Mouse (Mus musculus) limb, embryonic 10.5 days (tissue): ENCODE data around the gene Kcnj9. TPM values are rescaled to one million over a fixed set of nuclear protein-coding genes. Genes with fewer than 3 reads are reported as not detected.

Experiments used
- DNase-seq: peaks from one replicate; pipeline ENCODE4 v3.0.0-alpha.2; 2017; ENCODE audit warnings: low spot score
- H3K27ac ChIP-seq: fragments of 300-500 bp; sonication (generic); 2 replicates; pipeline ENCODE4 v1.5.1; 2016; ENCODE audit warnings: mild to moderate bottlenecking
- H3K27me3 ChIP-seq: fragments of 300-500 bp; sonication (generic); 2 replicates; pipeline ENCODE4 v1.6.1; 2016; ENCODE audit warnings: low read depth, mild to moderate bottlenecking; ENCODE audit not compliant: poor library complexity, severe bottlenecking
- H3K36me3 ChIP-seq: fragments of 300-500 bp; sonication (generic); 2 replicates; pipeline ENCODE4 v1.6.1; 2016; ENCODE audit warnings: mild to moderate bottlenecking, moderate library complexity
- H3K4me1 ChIP-seq: fragments of 300-500 bp; sonication (generic); 2 replicates; pipeline ENCODE4 v1.6.1; 2016
- H3K4me3 ChIP-seq: fragments of 300-500 bp; sonication (generic); 2 replicates; pipeline ENCODE4 v1.5.1; 2016; ENCODE audit warnings: mild to moderate bottlenecking, moderate library complexity
- H3K9me3 ChIP-seq: fragments of 300-500 bp; sonication (generic); replicated peaks from 2 replicates; pipeline ENCODE4 v1.6.1; 2016; ENCODE audit warnings: mild to moderate bottlenecking
- WGBS: fragments of 180-500 bp; shearing (Covaris S2); methylation state at CpG from one replicate; pipeline ENCODE4 v1.1.7; 2016; 5-methylcytosine and 5-hydroxymethylcytosine counted together
- polyA plus RNA-seq: library from polyadenylated mRNA; unstranded; fragments of >200 nt; fragmentation: Nextera tagmentation; extraction: Ambion mirVana; gene quantifications from 2 replicates; pipeline ENCODE4 v1.2.1, GENCODE M21; 2016

The Kcnj9 gene
- polyA plus RNA-seq, 1 experiment from 2014 or later: not detected

GRCm38 (mm10) chr1:172306196-172306595 lies 22.9 kb downstream of the Kcnj9 start:
- no peak overlapping the region for H3K4me3 ChIP-seq
- peak overlapping the region; percentile 38; the same call in 1 of the 2 replicates for H3K27ac ChIP-seq
- no peak for DNase-seq
- no peaks in the 10 kb centered on the region for H3K27me3 ChIP-seq
- no peaks in the 10 kb centered on the region for H3K36me3 ChIP-seq
- H3K9me3 ChIP-seq: no peaks in the 10 kb centered on the region
- peaks cover 78% of the 10 kb centered on the region for H3K4me1 ChIP-seq
- 82% methylated on average over 4 of the region's 4 CpGs for WGBS

- no peaks in the 10 kb centered on the region for H3K36me3 ChIP-seq
- 82% methylated on average over 3 of the region's 3 CpGs for WGBS
- no peaks in the 10 kb centered on the region for H3K27me3 ChIP-seq
- H3K9me3 ChIP-seq: no peaks in the 10 kb centered on the region
- peaks cover 80% of the 10 kb centered on the region for H3K4me1 ChIP-seq
- 0 out of 2 replicates have a peak overlapping the region, but pooled peaks have one; percentile 38 for H3K27ac ChIP-seq
- DNase-seq: no peak
- H3K4me3 ChIP-seq: no peak overlapping the region
Observed at GRCm38 (mm10) chr1:172305635-172306034, 23.5 kb downstream of the Kcnj9 start.

- Histone ChIP-seq H3K4me1 (peaks cover 80% of the 10 kb centered on the region), H3K27ac (no peak overlapping the region), H3K9me3 (no peaks in the 10 kb centered on the region), H3K36me3 (no peaks in the 10 kb centered on the region), H3K4me3 (no peak overlapping the region), H3K27me3 (0 out of 2 replicates have a peak, but pooled peaks cover 1% of the 10 kb centered on the region)
- 96% methylated on average over 2 of the region's 2 CpGs for WGBS
- DNase-seq: no peak
Observed at GRCm38 (mm10) chr1:172305153-172305552, 24.0 kb downstream of the Kcnj9 start.

GRCm38 (mm10) chr1:172304443-172304842 lies 24.7 kb downstream of the Kcnj9 start:
- no peaks in the 10 kb centered on the region for H3K36me3 ChIP-seq
- no peaks in the 10 kb centered on the region for H3K9me3 ChIP-seq
- peaks cover 80% of the 10 kb centered on the region for H3K4me1 ChIP-seq
- 0 out of 2 replicates have a peak overlapping the region, but pooled peaks have one; percentile 44 for H3K27ac ChIP-seq
- DNase-seq: no peak
- H3K4me3 ChIP-seq: no peak overlapping the region
- 0 out of 2 replicates have a peak, but pooled peaks cover 6% of the 10 kb centered on the region for H3K27me3 ChIP-seq
- 72% methylated on average over 6 of the region's 6 CpGs for WGBS

GRCm38 (mm10) chr1:172302851-172303250 lies 26.3 kb downstream of the Kcnj9 start:
- no peaks in the 10 kb centered on the region for H3K9me3 ChIP-seq
- peak; percentile 66 for DNase-seq
- H3K27ac ChIP-seq: peak overlapping the region; percentile 82
- no peaks in the 10 kb centered on the region for H3K36me3 ChIP-seq
- peak overlapping the region; percentile 13; the same call in 1 of the 2 replicates for H3K4me3 ChIP-seq
- H3K27me3 ChIP-seq: peaks cover 11% of the 10 kb centered on the region; the same call in 1 of the 2 replicates
- peaks cover 80% of the 10 kb centered on the region for H3K4me1 ChIP-seq
- WGBS: 11% methylated on average over 6 of the region's 6 CpGs

GRCm38 (mm10) chr1:172302311-172302710 lies 26.8 kb downstream of the Kcnj9 start:
- Histone ChIP-seq H3K36me3 (no peaks in the 10 kb centered on the region), H3K4me3 (no peak overlapping the region), H3K27ac (peak overlapping the region; percentile 82), H3K4me1 (peaks cover 82% of the 10 kb centered on the region), H3K9me3 (no peaks in the 10 kb centered on the region), H3K27me3 (peaks cover 11% of the 10 kb centered on the region; the same call in 1 of the 2 replicates)
- no peak for DNase-seq
- WGBS: 66% methylated on average over 3 of the region's 3 CpGs

- H3K27ac ChIP-seq: peak overlapping the region; percentile 56
- H3K36me3 ChIP-seq: no peaks in the 10 kb centered on the region
- no peak overlapping the region for H3K4me3 ChIP-seq
- H3K27me3 ChIP-seq: peaks cover 19% of the 10 kb centered on the region; the same call in 1 of the 2 replicates
- no peaks in the 10 kb centered on the region for H3K9me3 ChIP-seq
- DNase-seq: no peak
- 50% methylated on average over 12 of the region's 12 CpGs for WGBS
- peaks cover 90% of the 10 kb centered on the region for H3K4me1 ChIP-seq
Observed at GRCm38 (mm10) chr1:172301180-172301579, 27.9 kb downstream of the Kcnj9 start.

- Histone ChIP-seq H3K4me3 (no peak overlapping the region), H3K9me3 (no peaks in the 10 kb centered on the region), H3K27ac (peak overlapping the region; percentile 56), H3K36me3 (no peaks in the 10 kb centered on the region), H3K4me1 (peaks cover 93% of the 10 kb centered on the region), H3K27me3 (peaks cover 25% of the 10 kb centered on the region; the same call in 1 of the 2 replicates)
- 54% methylated on average over 5 of the region's 5 CpGs for WGBS
- DNase-seq: no peak
Observed at GRCm38 (mm10) chr1:172300247-172300646, 28.9 kb downstream of the Kcnj9 start.

GRCm38 (mm10) chr1:172299528-172299927 lies 29.6 kb downstream of the Kcnj9 start:
- peaks cover 25% of the 10 kb centered on the region; the same call in 1 of the 2 replicates for H3K27me3 ChIP-seq

GRCm38 (mm10) chr1:172297611-172298537 lies 31.2 kb downstream of the Kcnj9 start, which contains the start of gene Atp1a2:
TSS of gene Atp1a2 (minus strand) at chr1:172298064.
- Histone ChIP-seq H3K9me3 (no peaks in the 10 kb centered on the region), H3K36me3 (no peaks in the 10 kb centered on the region), H3K4me3 (peak within 1 kb of the TSS; percentile 39), H3K27ac (peak within 1 kb of the TSS; percentile 83), H3K4me1 (peaks cover 81% of the 10 kb centered on the region), H3K27me3 (peaks cover 25% of the 10 kb centered on the region; the same call in 1 of the 2 replicates)
- peak; percentile 51 for DNase-seq
- WGBS: 11% methylated on average over 16 of the region's 16 CpGs

More at GRCm38 (mm10) chr1:172299528-172299927, 29.6 kb downstream of the Kcnj9 start:
- peak overlapping the region; percentile 56 for H3K27ac ChIP-seq
- no peaks in the 10 kb centered on the region for H3K36me3 ChIP-seq
- H3K9me3 ChIP-seq: no peaks in the 10 kb centered on the region
- WGBS: 63% methylated on average over 7 of the region's 7 CpGs
- peaks cover 94% of the 10 kb centered on the region for H3K4me1 ChIP-seq
- DNase-seq: no peak
- no peak overlapping the region for H3K4me3 ChIP-seq

- Histone ChIP-seq H3K27ac (peak overlapping the region; percentile 83), H3K4me1 (peaks cover 72% of the 10 kb centered on the region), H3K27me3 (peaks cover 25% of the 10 kb centered on the region; the same call in 1 of the 2 replicates), H3K36me3 (no peaks in the 10 kb centered on the region), H3K9me3 (no peaks in the 10 kb centered on the region), H3K4me3 (peak overlapping the region; percentile 39; the same call in 1 of the 2 replicates)
- DNase-seq: no peak
- WGBS: 86% methylated on average over 6 of the region's 6 CpGs
Observed at GRCm38 (mm10) chr1:172296816-172297510, 32.2 kb downstream of the Kcnj9 start.

- H3K27me3 ChIP-seq: peaks cover 25% of the 10 kb centered on the region; the same call in 1 of the 2 replicates
- H3K27ac ChIP-seq: peak overlapping the region; percentile 83
- no peaks in the 10 kb centered on the region for H3K9me3 ChIP-seq
- peaks cover 60% of the 10 kb centered on the region for H3K4me1 ChIP-seq
- 44% methylated on average over 4 of the region's 4 CpGs for WGBS
- H3K36me3 ChIP-seq: no peaks in the 10 kb centered on the region
- H3K4me3 ChIP-seq: no peak overlapping the region; the same call in 1 of the 2 replicates
- no peak for DNase-seq
Observed at GRCm38 (mm10) chr1:172295751-172296197, 33.3 kb downstream of the Kcnj9 start.
